Mouse (Mus musculus): ENCODE results near the gene Bahcc1. TPM values are rescaled to one million over a fixed set of nuclear protein-coding genes. Genes with fewer than 3 reads are reported as not detected.
A peak's percentile ranks its signal among the peaks of the same experiment; 100 is the strongest.

Gene Bahcc1
- 1 to 10 TPM; 3.6 to 5.8 (median 4.7) TPM for total RNA-seq (2022)

DNA sequence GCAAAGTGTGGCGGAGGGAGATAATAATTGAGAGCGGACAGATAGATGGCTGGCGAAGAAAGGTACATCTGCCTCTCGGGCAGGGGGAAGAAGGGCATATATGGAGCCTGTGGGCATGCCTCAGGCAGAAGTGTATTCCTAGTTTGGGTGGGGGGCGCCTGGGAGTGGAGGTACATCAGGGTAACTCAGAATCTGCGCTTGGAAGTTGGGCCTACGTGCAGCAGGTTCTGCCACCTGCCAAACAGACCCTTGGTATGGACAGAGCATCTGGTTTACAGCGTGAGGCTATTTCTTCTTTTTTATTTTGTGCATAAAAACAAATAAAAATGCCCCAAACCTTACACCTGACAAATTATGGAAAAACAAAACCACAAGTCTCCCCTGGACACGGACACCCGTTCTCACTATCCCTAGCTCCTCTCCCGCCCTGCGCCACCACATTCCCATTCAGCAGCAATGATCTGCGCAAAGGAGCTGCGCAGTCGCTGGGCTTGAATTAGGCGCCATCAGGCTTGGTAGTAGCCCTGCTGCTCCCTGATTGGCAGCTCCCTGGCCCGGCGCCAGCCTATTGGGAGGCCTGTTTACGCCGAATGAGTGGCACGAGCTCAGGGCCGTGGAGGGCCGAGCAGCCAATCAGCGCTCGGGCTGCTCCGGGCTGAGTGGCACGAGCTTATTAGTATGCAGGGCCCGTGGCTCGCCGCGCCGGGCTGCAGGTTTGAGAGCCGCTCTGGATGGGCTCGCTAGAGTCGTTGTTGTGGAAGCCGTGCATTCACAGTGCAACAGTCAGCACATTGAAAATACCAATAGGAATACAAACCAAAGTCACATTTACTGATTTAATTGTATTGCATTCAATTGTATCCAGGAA is at the start of gene Bahcc1:
Gene Bahcc1 (plus strand): TSS at position 718 of the 868 bp plus-strand sequence.
- DNase-seq (ENCODE audit: low spot score in 2 of 2), result peak; percentile 100

DNA sequence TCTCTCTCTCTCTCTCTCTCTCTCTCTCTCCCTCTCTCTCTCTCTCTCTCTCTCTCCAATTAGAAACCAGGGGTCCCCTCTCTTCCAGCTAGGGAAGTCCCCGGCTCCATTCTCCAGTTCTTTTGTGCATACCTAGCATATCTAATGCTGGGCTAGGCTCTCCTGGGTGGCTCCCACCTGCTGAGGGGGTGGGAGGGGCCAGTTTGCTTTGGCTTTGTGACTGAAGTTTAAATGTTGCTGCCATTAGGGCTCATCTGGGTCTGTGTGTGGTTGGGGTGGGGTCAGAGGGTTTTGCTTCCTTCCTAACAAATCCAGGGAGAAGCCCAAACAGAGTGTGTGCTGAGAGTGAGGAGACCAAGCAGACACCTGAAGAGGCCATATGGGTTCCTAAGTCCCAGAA is 49.6 kb upstream of the Bahcc1 start:
- DNase-seq (ENCODE audit: low spot score in 2 of 2), result no peak

DNA sequence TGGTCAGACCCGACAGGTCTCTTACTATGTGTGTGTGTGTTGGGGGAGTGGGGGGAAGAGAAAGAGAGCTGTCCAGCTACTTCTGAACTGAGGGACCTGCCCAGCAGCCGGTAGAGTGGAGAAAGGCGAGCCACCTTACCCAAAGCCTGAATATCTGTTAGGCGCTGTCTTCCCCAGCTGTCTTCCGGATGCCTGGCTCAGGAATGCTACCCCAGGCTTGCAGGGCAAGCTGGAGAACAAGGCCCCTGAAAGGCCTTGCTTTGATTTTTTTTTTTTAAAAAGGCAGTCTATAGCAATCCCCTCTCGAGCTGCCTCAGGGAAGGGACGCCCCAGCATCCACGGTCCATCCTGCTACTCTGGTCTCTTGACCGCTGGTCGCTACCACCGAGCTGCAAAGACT is 49.0 kb upstream of the Bahcc1 start:
- no peak for DNase-seq (ENCODE audit: low spot score in 2 of 2)

DNA sequence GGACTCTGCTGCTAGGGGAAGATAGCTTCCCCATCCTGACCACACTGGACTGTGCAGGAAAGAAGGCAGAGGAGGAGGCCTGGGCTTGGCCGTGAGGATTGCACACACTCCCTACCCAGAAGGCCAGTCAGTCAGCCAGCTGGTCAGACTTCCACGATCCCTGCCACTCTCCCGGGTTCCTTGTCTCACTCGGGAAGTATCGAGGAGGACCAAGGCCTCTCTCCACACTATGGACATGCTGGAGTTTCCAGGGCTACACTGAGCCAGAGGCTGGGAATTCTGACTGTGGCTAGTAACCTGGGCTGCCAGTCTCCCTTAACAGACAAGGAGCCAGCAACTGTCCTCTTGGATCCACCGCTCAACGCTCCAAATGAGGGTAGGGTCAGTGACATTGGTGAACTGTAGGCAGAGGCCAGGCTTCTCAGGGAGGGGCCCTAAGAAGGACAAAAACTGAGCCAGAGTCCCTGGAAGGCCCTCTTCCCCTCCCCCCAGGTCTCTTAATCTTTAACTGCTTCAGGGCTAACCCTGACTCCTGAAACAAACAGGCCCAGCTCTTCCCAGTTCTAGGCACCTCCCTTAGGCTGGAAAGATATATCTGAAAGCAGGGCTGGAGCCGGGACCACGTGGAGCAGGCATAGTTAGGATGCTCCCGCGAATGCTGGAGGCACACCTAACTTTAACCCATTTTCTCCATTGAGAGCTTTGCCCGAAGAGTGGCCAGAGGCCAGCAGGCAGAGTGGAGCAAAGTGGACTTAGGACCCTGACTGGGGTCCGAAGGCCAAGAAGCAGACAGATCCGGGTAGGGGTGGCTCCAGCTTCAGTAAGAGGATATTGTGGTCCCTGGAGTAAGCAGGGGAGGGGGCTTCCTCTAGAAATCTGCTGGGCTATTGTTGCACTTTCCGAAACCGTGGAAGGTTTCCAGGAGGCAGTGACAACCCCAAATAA is 48.1 kb upstream of the Bahcc1 start:
- DNase-seq (ENCODE audit: low spot score in 2 of 2), result peak in 1 of 2 experiments; percentile 33

DNA sequence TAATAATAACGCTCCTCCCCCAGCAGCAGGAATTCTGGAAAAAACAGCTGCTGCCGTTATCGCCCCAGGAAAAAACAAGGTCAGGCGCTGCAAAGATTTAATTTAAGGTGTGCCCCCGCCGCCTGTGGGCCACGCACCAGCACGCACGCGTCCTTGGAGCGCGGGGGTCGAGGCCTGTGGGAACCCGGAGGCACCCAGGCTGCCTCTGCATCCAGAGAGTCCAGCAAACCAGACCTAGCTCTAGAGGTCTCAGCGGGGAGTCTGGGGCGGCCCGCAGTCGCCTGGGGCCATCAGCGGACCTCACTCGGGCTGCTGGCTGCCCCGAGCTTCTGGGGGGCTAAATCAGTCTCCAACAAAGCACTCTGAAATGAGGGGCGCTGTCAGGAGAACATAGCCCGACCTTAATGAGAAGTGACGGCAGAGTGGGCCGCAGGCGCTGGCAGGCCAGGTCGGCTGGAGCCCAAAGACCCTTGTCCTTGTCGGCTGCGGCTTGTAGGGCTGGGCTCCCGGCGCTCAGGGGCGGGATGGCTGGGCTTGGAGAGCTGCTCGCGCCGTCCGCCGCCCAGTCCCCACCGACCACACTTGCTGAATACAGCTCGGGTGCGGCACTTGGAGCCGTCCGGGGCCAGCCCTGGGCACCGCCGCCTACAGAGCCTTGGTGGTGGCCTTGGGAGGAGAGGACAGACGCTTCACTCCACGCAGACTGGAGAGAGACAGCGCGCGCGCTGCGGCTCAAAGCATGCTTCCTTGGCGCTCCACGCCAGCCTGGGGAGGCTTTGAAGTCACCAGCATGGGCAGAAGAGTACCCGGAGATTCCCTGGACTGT is 47.2 kb upstream of the Bahcc1 start:
- peak; percentile 33 to 39 for DNase-seq (ENCODE audit: low spot score in 2 of 2)

DNA sequence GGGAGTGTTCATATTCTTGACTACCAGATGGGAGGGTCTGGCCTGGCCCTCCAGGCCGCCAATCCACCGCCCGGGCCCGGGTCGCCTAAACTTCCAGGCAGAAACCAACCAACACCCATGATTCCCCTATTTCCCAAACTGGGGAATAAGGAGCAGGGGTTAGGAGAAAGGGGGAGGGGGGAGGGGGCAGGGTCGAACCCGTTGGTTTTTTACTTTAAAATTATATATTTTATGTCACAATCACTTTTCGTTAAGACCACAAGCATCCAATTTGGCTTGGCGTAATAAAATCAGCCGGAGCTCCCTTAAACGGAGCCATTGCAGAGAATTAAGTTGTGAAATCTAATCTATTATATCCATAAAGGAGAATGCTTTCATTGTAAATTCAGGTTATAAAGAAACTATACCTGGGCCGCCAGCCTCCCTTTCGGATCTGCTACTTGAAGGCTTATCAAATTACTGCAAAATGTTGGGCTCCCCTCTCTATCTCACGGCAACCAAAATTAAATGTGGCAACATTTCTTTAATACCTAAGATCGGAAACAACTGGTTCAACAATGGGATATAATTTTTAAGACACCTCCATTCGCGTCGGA is 46.5 kb upstream of the Bahcc1 start:
- no peak for DNase-seq (ENCODE audit: low spot score in 2 of 2)

DNA sequence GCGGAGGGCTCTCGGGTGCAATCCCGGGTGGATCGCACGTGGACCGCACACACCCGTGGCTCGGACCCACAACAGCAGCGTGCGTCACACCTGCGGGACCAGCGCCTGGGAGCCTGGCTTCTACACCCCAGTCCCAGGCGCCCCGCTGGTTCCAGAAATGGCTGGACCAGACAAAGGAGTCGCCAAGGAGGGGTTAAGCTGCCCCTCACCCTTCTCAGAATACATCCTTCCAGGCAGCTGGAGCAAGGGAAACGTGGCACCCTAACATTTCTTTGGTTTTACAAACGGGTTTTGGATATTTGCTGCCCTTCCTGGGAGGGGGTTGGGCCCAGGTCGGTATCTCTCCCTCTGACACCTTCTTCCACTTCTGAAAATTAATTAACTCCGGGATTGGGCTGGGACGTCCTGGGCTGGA is 45.9 kb upstream of the Bahcc1 start:
- DNase-seq (ENCODE audit: low spot score in 2 of 2), result no peak

DNA sequence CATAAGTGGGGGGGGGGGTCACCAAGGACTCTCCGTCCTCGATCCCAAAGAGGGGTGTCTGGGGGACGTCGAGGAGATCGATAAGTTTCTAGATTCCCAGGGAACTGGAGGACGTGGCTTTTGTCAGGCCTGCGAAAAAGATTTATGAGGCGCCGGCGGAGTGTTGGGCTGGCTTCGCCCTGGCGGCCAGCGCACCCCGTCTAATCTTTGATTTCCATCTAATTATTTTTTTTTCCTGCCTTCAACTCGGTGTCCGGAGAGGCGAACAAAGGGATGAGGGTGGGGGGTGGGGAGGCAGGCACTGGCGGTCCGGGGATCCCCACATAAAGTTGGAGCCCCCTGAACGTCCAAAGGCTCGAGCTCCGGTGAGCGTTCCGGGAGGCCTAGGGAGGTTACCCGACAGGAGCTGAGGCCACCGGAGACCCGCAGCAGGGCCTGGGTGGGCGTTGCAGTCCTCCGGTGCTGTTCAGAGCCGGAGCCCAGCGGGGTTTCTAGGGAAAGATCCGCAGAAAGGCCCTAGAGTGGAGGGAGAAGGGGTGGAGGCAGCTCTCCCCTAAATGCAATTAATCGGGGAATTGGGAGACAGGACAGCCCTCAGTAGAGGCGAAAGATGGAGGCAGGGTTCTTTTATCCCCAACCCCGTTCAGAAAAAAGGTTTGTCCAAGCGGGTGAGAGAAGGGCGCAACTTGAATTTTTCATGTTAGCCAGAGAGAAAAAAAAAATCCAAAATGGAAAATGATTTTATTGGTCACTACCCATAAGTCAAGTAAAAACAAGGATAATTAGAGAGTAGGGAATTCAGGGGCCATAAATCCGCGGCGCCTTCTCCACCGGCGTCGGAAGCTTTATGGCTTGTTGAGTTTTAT is 45.3 kb upstream of the Bahcc1 start:
- no peak for DNase-seq (ENCODE audit: low spot score in 2 of 2)

DNA sequence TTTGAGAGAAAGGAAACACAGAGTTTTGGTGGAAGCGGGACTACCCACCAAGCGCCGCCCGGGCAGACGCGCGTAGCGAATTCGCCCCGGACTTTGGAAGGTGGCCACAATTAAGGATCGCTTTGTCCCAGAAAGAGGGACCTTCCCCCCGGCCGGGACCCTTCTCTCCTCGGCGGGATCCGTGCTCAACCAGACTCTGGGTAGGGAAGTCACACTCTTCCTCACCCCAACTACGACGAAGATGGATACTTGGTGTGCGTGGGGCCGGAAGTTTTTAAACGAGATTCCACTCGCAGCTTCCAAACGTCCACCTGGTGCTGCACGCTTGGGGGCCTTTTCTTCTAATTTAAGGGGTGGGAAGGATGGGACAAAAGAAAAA is 44.7 kb upstream of the Bahcc1 start:
- DNase-seq (ENCODE audit: low spot score in 2 of 2), result no peak

DNA sequence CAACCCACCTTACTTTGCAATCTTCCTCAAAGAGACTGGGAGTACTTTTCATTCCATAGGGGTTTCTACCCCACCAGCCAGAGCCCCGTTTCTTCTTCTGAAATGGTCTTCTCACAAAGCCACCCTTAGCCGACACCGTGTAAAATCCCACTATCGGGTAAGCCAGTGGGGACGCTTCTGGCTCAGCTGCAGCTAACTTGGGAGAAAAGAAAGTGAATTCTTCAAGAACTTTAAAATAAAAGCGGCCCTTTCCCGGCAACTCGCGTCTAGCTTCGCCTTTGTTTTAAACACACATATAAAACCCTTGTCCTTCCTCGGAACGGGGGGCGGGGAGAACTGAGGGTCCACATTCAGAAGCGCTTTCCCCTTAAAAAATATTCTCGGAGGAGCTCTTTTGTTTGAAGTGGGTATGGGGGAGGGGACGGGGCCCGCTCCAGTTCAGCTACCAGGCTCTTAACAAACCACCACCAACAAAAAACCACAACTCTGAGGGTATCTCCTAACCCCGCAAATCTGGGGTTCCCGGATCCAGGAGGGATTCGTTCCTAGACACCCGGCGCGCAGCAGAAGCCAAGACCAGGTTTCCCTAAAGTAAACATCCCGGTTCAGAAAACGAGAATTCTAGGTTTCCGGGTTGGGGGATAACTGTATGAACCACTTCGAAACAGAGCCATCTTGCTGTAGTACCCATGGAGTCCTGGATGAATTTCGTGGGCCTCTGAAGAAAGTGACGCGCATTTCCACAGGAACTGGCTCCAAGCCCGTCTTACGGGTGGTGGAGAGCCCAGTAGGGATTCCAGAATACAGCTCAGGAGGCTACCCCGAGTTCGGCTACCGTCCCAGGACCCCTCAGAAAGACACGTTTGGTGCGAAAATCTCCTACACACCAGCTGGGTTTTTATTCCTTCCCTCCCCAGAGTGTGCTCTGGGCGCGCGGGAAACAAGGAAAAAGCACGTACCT is 44.0 kb upstream of the Bahcc1 start:
- peak; percentile 37 to 60 for DNase-seq (ENCODE audit: low spot score in 2 of 2)

DNA sequence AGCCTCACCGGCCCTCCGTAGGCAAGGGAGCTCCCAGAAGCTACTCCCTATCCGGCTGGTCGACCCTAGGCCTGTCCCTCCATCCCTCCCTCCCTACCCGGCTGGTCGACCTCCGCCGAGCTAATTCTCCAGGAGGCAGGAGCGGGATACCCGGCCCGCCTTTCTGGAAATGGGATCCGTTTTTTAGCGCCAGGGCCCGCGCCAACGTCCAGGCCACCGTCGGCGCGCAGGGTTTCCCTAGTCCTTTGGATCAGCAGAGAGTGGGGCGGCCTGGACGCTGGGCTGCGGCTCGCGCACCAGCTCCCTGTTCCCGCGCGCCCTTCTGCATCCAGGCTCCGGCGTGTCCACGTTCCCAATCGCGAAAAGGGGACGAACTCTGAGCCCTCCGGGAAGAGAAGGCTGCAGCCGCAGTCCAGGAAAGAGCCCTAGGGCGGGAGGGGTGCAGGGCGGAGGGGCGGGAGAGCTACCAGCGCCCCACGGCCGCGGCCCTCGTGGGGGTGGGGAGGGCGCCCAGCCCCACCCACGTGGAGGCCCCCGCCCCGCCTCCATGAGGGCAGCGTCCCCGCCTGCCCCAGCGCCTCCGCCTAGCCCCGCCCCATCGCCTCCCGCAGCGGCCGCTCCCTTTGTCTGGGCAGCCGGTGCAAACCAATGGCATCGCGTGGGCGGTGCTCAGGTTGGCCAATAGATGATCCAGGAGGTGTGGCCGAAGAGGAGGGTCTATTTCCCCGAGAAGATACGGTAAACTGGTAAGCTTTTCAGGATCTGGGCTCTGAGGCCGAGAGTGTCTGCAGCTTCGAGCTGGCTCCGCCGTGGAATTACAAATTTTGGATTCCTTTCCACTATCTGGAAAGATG is 43.1 kb upstream of the Bahcc1 start:
- peak; percentile 97 to 99 for DNase-seq (ENCODE audit: low spot score in 2 of 2)

DNA sequence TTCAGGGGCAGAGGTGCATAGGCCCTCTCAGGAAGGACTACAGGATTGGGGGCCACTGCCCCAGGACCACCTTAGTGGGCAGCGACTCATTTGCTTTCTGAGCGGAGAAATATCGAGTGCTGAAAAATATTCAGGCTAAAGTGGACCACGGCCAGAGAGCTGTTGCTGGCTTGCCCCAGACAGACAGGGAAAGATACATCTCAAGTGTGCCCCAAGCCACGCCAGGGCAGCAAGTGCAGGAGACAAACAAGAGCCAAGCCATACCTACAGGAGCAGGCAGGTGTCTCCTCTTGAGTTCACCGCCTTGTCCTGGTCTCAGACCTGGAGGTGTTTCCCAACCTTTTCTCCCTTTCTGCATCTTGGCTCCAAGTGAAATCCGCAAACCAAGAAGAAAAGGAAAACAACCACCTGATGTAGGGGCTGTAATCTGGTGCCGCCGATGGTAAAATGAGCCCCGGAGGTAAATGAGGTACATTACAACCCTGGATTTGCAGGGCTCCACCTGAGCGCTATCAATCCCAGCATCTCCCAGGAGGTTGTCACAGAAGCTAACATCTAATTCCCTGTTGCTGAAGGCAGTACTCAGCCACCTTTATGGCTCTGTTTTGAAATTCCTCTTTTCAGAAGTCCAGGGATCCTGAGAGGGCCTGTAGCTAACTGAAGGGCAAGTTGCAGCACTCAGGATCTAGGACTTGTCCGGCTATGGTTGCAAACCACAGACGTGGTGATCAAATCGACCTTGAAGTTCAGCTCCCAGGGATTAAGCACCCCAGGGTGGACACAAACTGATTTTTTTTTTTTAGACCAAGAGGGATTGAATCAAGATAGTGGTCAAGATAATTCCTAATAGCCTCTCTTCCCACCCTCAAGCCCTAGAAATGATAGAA is 42.0 kb upstream of the Bahcc1 start:
- DNase-seq (ENCODE audit: low spot score in 2 of 2), result no peak

DNA sequence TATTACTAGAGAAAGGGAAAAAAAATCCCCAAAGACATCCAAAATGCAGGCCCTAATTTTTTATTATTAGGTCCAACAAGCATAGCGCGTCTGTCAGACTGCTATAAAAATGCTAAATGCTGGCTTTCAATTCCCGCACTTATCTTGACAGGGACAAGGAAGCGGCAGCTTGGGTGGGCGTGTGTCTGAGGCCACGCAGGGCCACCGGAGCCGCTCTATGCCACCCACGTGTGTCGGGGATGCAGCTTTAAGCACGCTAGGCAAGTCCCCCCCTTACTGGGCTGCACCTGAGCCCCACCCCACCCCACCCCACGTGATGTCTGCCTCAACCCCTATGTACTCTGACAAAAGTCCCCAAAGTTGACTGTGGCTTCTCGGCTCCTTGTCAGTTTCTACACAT is 33.9 kb upstream of the Bahcc1 start:
- no peak for DNase-seq (ENCODE audit: low spot score in 2 of 2)

DNA sequence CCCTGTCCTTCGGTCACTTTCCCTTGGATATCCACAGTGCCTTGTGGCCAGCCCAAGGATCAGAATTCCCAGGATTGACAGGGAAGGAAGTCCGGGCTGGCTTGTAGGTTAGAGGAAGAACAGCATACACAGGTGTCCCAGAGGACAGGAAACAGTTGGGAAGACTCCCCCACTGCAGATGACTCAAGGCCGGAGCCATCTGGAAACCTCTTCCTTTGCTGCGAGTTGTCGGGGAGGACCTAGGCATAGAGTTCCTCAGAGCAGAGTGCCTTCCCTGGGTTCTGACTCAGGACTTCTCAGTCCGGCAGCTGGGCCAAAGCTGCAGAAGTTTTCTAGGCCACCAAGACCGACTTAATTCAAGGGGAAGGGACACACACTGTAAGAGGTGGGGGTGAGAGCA is 33.0 kb upstream of the Bahcc1 start:
- DNase-seq (ENCODE audit: low spot score in 2 of 2), result no peak

DNA sequence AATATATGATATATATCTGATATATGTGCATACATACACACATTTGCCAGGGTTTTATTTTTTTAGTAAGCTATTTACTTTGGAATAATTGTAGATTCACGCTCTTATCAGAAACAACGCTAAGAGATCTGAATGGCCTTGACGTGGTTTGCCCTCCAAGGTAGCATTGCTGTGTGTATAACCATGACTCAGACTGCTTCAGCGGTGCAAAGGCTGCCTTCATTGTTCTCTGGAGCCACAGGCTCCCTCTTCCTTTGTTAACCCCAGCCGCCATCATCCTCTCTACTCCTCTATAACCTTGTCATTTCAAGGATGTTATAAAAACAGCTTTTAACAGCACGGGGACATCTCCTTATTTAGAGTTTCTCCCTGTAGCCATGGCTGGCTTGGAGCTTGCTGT is 32.1 kb upstream of the Bahcc1 start:
- no peak for DNase-seq (ENCODE audit: low spot score in 2 of 2)

DNA sequence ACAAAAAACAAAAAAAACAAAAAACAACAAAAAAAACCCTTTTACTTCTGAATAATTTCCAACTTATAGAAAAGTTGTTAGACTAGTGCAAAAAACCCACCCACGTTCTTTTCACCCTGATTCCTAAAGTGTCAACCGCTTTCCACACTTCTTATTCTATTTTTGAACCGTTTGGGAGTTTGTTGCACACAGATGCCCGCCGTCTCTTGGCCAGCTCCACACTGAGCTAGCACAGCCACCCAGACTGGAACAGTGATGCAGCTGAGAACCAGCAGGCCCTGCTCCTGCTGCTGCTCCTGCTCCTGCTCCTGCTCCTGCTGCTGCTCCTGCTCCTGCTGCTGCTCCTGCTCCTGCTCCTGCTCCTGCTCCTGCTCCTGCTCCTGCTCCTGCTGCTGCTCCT is 28.5 kb upstream of the Bahcc1 start:
- DNase-seq (ENCODE audit: low spot score in 2 of 2), result no peak
